Mouse (Mus musculus): ENCODE data around the gene Cep135. TPM values are rescaled to one million over a fixed set of nuclear protein-coding genes. Genes with fewer than 3 reads are reported as not detected.

The Cep135 gene
- 8.5 and 9.1 TPM in 2 replicates for polyA plus RNA-seq (2015; fragmentation: Nextera tagmentation; extraction: Ambion mirVana)

DNA sequence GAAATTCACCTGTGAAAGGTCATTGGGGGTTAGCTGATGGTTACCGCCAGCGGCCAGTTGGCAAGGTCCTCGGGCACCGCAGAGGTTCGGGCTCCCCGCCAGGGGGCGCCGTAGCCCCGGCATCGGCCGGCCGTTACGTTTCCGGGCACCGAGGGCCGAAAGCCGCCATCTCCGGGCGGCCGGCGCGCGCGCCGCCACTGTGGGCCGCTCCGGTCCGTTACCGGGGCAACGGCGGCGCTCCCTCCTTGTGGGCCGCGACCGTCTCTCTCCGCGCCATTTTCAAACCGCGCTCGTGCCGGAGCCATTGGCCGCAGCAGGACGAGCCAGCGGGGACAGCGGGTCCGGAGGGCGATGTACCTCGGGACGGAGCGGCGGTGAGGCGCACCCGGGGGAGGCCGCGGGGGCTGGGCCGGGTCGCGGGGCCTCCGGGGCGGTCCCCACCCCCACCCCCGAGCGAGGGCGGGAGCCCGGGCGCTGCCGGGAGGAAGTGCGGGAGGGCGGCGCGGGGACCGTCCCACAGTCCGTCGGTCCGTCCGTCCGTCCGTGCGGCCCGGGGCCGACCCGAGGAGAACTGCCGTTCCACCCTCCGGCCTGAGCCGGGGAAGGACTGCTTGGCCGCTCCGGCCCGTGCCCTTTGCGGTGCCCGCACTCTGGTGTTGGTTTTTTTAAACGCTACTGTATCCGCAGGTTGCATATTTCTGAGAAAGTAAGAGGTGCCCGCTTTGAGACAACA lies at the start of gene Cep135:
Gene Cep135 (plus strand): TSS at position 148 of the 733 bp plus-strand sequence.
- peak; percentile 97 for ATAC-seq (ENCODE audit: borderline replicate concordance, extremely low read depth, low FRiP score, low TSS enrichment)
- H3K4me3 ChIP-seq = peak within 1 kb of the TSS; percentile 92
- peaks cover 14% of the 10 kb centered on the region for H3K36me3 ChIP-seq
- no peaks in the 10 kb centered on the region for H3K27me3 ChIP-seq
- H3K9ac ChIP-seq = peak within 1 kb of the TSS; percentile 92
- H3K9me3 ChIP-seq = no peaks in the 10 kb centered on the region
- peaks cover 13% of the 10 kb centered on the region for H3K4me1 ChIP-seq
- peak within 1 kb of the TSS; percentile 96 for H3K27ac ChIP-seq
- WGBS = under 1% methylated on average over 70 of the region's 92 CpGs
- H3K4me2 ChIP-seq = peak within 1 kb of the TSS; percentile 69

DNA sequence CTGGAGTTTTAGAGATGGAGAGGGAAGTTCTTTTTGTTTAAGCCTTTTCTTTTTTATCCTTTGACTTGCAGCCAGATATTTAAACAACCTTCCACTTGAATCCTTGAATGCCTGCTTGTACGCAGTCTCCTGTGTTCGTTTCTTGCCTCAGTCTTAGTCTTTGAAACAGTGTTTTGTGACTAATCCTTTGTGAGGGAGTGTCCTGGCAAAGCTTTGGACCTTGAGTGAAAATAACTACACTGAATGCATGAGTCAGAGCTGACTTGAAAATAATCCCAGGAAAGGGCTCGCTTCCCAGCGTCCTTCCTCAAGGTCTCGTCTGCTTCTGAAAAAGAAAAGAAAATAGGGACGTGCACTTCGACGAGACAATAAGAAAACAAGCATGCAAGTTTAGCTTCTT lies 48.3 kb upstream of the Cep135 start:
- no peaks in the 10 kb centered on the region for H3K4me1 ChIP-seq
- H3K27me3 ChIP-seq = no peaks in the 10 kb centered on the region
- no peak overlapping the region for H3K4me3 ChIP-seq
- H3K27ac ChIP-seq = no peak overlapping the region
- no peak overlapping the region for H3K4me2 ChIP-seq
- WGBS = 75% methylated on average over 8 of the region's 8 CpGs
- no peak for ATAC-seq (ENCODE audit: borderline replicate concordance, extremely low read depth, low FRiP score, low TSS enrichment)
- no peaks in the 10 kb centered on the region for H3K9me3 ChIP-seq
- no peak overlapping the region for H3K9ac ChIP-seq
- peaks cover 48% of the 10 kb centered on the region for H3K36me3 ChIP-seq

GRCm38 (mm10) chr5:76540842-76541241 lies 47.7 kb upstream of the Cep135 start:
- no peak overlapping the region for H3K4me2 ChIP-seq
- no peaks in the 10 kb centered on the region for H3K4me1 ChIP-seq
- no peak overlapping the region for H3K27ac ChIP-seq
- H3K9ac ChIP-seq = no peak overlapping the region
- no peaks in the 10 kb centered on the region for H3K27me3 ChIP-seq
- no peaks in the 10 kb centered on the region for H3K9me3 ChIP-seq
- ATAC-seq (ENCODE audit: borderline replicate concordance, extremely low read depth, low FRiP score, low TSS enrichment) = no peak
- no peak overlapping the region for H3K4me3 ChIP-seq
- peaks cover 47% of the 10 kb centered on the region for H3K36me3 ChIP-seq

DNA sequence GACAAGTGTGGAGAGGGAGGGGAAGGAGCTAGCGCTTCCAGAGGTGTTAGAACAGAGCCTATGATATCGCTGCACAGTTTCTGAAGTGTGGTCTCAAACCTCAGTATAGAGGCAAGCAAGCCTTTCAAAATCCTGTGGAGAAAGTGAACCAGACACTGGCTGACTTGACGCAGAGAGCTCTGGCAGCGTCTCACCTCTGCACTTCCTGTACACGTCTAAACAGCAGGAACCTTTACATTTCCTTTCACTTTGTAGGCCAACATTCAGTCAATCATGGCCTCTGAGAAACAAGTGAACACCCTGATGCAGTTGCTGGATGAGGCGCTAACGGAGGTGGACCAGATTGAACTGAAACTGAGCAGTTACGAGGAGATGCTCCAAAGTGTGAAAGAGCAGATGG lies 45.3 kb upstream of the Cep135 start:
- no peak overlapping the region for H3K4me2 ChIP-seq
- H3K4me3 ChIP-seq = no peak overlapping the region
- peaks cover 27% of the 10 kb centered on the region for H3K36me3 ChIP-seq
- no peak overlapping the region for H3K9ac ChIP-seq
- ATAC-seq (ENCODE audit: borderline replicate concordance, extremely low read depth, low FRiP score, low TSS enrichment) = no peak
- no peaks in the 10 kb centered on the region for H3K9me3 ChIP-seq
- no peaks in the 10 kb centered on the region for H3K27me3 ChIP-seq
- H3K4me1 ChIP-seq = no peaks in the 10 kb centered on the region
- WGBS = 86% methylated on average over 8 of the region's 8 CpGs
- no peak overlapping the region for H3K27ac ChIP-seq

DNA sequence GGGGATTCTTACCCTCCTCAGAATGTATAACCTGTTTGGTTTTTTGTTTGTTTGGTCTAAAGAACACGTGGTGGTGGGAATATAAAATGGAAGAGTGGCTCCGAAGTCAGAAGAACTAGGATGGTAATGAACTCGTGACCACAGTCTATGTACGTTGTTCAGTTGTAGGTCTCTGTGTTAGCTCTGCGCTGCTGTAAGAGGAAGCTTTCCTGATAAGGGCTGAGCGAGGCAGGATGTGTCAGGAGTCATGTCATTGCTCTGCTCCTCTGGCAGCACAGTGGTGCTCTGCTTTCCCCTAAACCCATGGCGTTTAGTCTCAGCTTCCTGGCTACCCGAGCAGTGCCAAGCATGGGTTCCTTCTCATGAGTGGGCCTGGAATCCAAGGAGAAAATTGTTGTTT lies 38.1 kb upstream of the Cep135 start:
- Histone ChIP-seq H3K36me3 (peaks cover 17% of the 10 kb centered on the region), H3K4me3 (no peak overlapping the region), H3K4me1 (no peaks in the 10 kb centered on the region), H3K4me2 (no peak overlapping the region), H3K9me3 (no peaks in the 10 kb centered on the region), H3K27me3 (no peaks in the 10 kb centered on the region), H3K9ac (no peak overlapping the region), H3K27ac (no peak overlapping the region)
- 74% methylated on average over 8 of the region's 8 CpGs for WGBS
- no peak for ATAC-seq (ENCODE audit: borderline replicate concordance, extremely low read depth, low FRiP score, low TSS enrichment)

GRCm38 (mm10) chr5:76565321-76565720 lies 23.2 kb upstream of the Cep135 start:
- no peak overlapping the region for H3K27ac ChIP-seq
- H3K4me3 ChIP-seq = no peak overlapping the region
- ATAC-seq (ENCODE audit: borderline replicate concordance, extremely low read depth, low FRiP score, low TSS enrichment) = no peak
- WGBS = 30% methylated on average over 3 of the region's 3 CpGs
- no peak overlapping the region for H3K4me2 ChIP-seq
- H3K4me1 ChIP-seq = no peaks in the 10 kb centered on the region
- H3K36me3 ChIP-seq = peaks cover 47% of the 10 kb centered on the region
- H3K9me3 ChIP-seq = no peaks in the 10 kb centered on the region
- no peaks in the 10 kb centered on the region for H3K27me3 ChIP-seq
- no peak overlapping the region for H3K9ac ChIP-seq

GRCm38 (mm10) chr5:76574251-76574650 lies 14.2 kb upstream of the Cep135 start:
- 65% methylated on average over 7 of the region's 7 CpGs for WGBS
- H3K27ac ChIP-seq = no peak overlapping the region
- no peak overlapping the region for H3K9ac ChIP-seq
- H3K4me1 ChIP-seq = no peaks in the 10 kb centered on the region
- peaks cover 14% of the 10 kb centered on the region; the same call in 1 of the 2 replicates for H3K36me3 ChIP-seq
- no peak overlapping the region for H3K4me3 ChIP-seq
- H3K9me3 ChIP-seq = no peaks in the 10 kb centered on the region
- H3K4me2 ChIP-seq = no peak overlapping the region
- no peak for ATAC-seq (ENCODE audit: borderline replicate concordance, extremely low read depth, low FRiP score, low TSS enrichment)
- H3K27me3 ChIP-seq = no peaks in the 10 kb centered on the region

GRCm38 (mm10) chr5:76577026-76577425 lies 11.5 kb upstream of the Cep135 start:
- no peak for ATAC-seq (ENCODE audit: borderline replicate concordance, extremely low read depth, low FRiP score, low TSS enrichment)
- no peak overlapping the region for H3K9ac ChIP-seq
- no peak overlapping the region for H3K4me3 ChIP-seq
- 64% methylated on average over 3 of the region's 3 CpGs for WGBS
- no peak overlapping the region for H3K27ac ChIP-seq
- no peak overlapping the region for H3K4me2 ChIP-seq
- no peaks in the 10 kb centered on the region for H3K4me1 ChIP-seq
- H3K27me3 ChIP-seq = no peaks in the 10 kb centered on the region
- no peaks in the 10 kb centered on the region for H3K36me3 ChIP-seq
- no peaks in the 10 kb centered on the region for H3K9me3 ChIP-seq

DNA sequence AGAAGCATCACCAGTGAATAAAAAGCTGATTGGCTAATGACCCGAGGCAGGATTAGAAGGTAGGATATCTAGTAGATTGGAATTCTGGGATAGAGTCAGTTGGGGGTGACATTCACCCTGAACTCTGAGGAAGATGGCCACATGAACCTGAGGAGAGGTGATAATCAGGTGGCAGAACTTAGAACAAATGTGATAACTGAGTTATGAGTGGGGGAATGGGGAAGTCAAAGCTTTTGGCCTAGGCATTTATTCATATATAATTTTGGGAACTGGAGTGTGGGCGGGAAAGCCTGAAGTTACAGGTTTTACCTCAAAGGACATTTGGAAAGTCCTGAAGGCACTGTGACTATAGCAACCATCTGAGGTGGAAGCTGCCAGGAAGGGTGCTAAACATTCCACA lies 3.1 kb upstream of the Cep135 start:
- no peak overlapping the region for H3K4me2 ChIP-seq
- WGBS = 75% methylated on average over 2 of the region's 2 CpGs
- no peaks in the 10 kb centered on the region for H3K27me3 ChIP-seq
- H3K4me3 ChIP-seq = no peak overlapping the region
- peaks cover 11% of the 10 kb centered on the region for H3K4me1 ChIP-seq
- H3K36me3 ChIP-seq = no peaks in the 10 kb centered on the region
- no peak overlapping the region for H3K9ac ChIP-seq
- no peak for ATAC-seq (ENCODE audit: borderline replicate concordance, extremely low read depth, low FRiP score, low TSS enrichment)
- H3K27ac ChIP-seq = no peak overlapping the region
- no peaks in the 10 kb centered on the region for H3K9me3 ChIP-seq

GRCm38 (mm10) chr5:76589311-76589710 lies 813 bp downstream of the Cep135 start:
- Histone ChIP-seq H3K9me3 (no peaks in the 10 kb centered on the region), H3K27me3 (no peaks in the 10 kb centered on the region), H3K27ac (peak overlapping the region; percentile 96), H3K9ac (peak overlapping the region; percentile 92), H3K4me3 (peak overlapping the region; percentile 92), H3K36me3 (peaks cover 20% of the 10 kb centered on the region), H3K4me1 (peaks cover 13% of the 10 kb centered on the region), H3K4me2 (peak overlapping the region; percentile 69)
- ATAC-seq (ENCODE audit: borderline replicate concordance, extremely low read depth, low FRiP score, low TSS enrichment) = no peak
- 5% methylated on average over 7 of the region's 7 CpGs for WGBS

DNA sequence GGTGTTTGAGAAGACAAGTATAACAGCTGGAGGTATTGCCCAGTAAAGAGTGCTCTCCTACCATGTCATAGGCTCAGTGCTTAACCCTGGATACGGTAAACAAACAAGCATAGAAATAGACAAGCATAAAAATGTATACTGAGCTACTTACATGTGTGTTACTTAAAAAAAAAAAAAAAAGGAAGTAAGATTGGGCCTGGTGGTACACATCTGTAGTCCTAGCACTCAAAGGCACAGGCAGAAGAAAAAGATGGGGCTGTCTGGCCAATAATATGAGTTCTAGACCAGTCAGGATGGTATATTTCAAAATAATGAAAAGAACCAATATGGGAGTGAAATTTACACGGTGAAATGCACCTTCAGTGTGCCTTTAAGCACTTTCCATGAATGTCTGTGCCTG lies 1.5 kb downstream of the Cep135 start:
- Histone ChIP-seq H3K9me3 (no peaks in the 10 kb centered on the region), H3K4me2 (0 out of 2 replicates have a peak overlapping the region, but pooled peaks have one; percentile 69), H3K27ac (no peak overlapping the region), H3K4me3 (no peak overlapping the region), H3K9ac (peak overlapping the region; percentile 92; the same call in 1 of the 2 replicates), H3K27me3 (no peaks in the 10 kb centered on the region), H3K36me3 (peaks cover 27% of the 10 kb centered on the region), H3K4me1 (peaks cover 13% of the 10 kb centered on the region)
- WGBS = 74% methylated on average over 2 of the region's 2 CpGs
- no peak for ATAC-seq (ENCODE audit: borderline replicate concordance, extremely low read depth, low FRiP score, low TSS enrichment)

DNA sequence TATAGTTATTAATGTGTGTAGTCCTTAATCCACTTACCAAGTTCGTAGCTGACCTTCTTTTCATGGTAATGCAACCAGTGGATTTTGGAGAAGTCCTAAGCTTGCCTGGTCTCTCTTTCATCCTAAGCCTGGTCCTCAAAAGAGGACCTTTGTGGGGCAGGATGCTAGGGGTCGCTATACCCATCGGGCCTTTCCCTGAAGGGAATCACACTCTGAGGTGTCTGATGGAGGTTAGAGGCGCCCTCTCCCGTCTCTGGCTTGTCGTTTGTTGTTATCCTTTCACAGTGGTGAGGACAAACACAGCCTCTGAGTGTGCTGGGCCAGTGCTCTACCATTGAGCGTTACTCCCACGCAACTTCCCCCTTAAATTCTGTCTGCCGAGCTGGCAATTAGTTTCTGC lies 3.4 kb downstream of the Cep135 start:
- WGBS = 61% methylated on average over 9 of the region's 9 CpGs
- no peak overlapping the region for H3K4me2 ChIP-seq
- no peak overlapping the region for H3K27ac ChIP-seq
- peaks cover 13% of the 10 kb centered on the region for H3K4me1 ChIP-seq
- no peak overlapping the region for H3K4me3 ChIP-seq
- no peak overlapping the region for H3K9ac ChIP-seq
- ATAC-seq (ENCODE audit: borderline replicate concordance, extremely low read depth, low FRiP score, low TSS enrichment) = no peak
- H3K9me3 ChIP-seq = no peaks in the 10 kb centered on the region
- H3K27me3 ChIP-seq = no peaks in the 10 kb centered on the region
- peaks cover 46% of the 10 kb centered on the region for H3K36me3 ChIP-seq
